Mouse (Mus musculus) adrenal gland, postnatal 25 days (tissue): ENCODE results near the gene Homer2. TPM values are rescaled to one million over a fixed set of nuclear protein-coding genes. Genes with fewer than 3 reads are reported as not detected.

ENCODE experiments used
- DNase-seq: peaks from one replicate; pipeline ENCODE4 v3.0.0; 2021; ENCODE audit warnings: mixed read lengths
- total RNA-seq: library from RNA; stranded (reverse); gene quantifications from 2 replicates; pipeline ENCODE4 v1.2.3, GENCODE M21; 2021

Gene Homer2
- total RNA-seq, 1 experiment from 2014 or later, result 2.4 TPM

DNA sequence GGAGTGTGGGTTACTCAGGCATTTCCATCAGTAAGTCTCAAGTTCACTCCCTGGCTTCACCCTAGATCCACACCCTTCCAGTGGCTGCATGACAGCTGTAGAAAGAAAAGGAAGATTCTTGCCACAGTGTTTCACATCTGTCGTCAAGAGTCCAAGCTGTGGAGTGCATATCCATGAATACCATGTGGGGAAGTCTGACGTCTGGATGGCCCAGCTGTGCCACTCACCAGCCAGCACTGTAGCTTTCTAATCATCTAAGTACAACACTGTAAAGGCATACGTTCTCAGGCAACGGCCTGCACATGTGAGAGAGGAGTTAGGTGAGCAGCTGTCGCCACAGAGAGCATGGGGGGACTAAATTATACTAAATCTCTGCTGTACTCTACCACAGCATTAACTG lies 56.0 kb downstream of the Homer2 start:
- DNase-seq, result no peak

DNA sequence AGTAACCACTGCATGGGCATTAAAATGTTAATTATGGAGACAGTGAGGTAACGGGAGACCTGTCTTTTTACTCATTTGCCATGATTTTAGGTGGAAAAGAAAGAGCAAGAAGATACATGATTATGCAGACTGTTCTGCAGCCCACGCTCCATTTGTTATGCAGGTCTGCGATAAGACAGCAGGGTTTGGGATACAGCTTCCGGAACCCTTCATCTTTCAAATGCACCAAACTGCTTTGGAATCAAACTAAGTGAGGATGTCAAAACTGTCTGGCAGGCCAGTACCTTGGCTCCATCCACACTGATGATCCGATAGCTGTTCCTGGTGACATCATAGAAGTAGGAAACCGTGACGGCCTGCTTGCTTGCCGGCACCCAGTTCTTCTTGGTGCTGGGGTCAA lies 58.1 kb downstream of the Homer2 start:
- DNase-seq, result no peak

DNA sequence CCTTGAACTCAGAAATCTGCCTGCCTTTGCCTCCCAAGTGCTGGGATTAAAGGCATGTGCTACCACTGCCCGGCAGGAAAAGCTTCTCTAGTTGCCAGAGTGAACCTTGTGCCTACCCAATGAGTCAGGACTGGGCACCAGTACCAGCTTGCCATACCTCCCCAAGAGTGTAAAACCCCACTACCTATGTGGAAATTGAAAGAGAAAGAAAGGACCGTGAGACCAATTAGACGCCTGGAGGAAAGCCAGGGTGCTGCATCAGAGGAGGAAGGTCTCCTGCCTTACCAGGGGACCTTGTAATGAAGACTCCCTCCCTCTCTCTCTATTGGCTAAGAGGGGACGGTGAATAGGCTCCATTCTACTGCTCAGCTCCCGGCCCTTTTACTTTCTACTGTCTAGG lies 59.4 kb downstream of the Homer2 start:
- no peak for DNase-seq

DNA sequence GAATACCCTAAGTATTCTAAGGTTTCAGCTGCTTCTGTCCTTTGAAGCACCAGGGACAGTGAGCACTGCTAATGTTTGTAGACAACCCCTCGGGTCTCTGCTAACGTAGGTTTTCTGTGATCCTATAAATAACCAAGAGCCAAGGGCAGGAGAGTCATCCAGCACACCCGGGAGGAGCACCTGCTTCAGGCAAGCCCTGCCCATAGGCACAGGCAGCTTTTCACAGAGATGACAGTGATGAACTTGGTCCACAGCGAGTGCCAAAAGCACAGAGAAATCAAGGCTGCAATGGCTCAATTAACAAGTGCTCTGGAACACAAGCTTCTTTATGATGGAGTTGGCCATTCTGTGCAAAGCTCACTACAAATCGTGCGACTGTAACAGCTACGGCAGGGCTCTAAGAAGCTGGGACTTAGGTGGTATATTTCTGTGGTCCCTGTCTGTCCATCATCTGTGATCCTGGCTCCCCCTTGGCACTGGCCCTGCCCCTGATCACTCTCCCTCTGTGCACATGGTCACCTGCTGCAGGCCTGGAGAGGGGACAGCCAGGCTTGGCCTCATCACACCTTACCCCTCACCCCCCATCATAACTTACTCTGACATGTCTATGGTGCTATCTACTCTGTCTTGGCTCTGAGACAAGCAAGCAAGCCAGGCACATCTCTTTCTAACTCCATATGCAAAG lies 62.6 kb downstream of the Homer2 start:
- no peak for DNase-seq

DNA sequence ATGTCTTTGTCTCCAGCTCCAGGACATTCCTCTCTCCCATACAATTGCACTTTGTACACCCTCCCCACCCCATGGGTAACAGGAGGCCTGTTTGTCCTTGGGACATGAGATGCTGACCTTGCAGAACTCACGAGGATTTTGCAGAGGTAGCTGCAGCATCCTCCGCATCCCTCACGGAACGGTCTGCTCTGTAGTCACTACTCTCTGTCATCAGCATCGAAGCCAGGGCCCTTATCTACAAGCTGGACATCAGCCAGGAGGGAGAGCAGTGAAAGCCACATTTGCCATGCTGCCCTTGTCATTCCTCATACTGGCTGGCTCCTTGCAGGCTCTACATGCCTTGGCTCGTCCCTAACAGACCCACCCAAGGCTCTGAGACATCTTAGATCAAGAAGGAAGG lies 66.2 kb downstream of the Homer2 start:
- no peak for DNase-seq

DNA sequence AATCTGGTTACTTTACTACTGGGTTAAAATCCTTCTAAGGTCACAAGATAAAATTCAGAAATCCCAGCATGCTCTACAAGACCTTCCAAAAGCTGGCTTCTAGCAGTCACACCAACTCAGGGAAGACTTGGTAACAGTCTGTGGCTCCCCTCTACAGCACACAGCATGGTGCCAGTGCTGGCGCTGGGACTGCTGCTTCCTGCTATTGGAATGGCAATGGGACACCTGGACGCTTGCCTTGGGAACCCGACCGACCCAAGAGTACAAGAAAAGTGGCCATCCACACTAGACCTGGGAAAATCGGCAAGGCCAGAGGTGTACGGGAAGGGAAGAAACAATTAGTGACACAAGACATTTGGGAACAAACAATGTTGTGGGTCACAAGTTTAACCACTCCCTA lies 74.7 kb downstream of the Homer2 start:
- no peak for DNase-seq

DNA sequence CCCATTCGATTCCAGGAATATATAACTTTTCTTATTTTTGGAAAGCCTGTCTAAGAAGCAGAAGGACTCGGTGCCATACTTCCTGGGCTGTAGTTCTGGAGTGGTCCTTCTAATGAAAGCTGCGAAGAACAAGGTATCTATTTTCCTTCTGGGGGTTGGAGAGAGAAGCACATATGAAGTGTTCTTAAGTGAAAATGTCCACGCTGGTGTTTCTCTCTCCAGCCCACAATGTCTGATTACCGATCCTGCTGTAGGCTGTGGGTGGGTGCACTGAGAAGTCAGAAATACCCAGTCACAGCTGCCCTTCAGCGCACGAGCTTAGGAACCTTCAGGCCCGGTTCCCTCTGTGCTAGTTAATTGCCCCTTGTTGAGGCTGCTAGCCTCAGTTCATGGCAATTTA lies 76.1 kb downstream of the Homer2 start:
- no peak for DNase-seq

DNA sequence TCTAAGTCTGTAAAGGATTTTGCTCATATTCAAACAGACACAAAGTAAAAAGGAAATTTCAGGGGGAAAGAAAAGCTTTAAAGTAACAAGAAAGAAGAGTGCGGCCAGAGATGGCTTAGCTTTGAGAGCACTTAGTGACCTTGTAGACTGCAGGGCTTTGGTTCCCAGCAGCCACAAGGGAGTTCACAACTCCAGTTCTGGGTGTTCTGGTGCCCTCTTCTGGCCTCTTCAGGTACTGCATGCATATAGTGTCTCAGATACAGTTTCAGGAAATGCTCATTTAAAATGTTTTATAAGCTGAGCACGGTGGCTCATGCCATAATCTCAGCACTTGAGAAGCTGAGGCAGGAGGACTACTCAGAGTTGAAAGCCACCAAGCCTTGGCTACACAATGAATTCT lies 80.9 kb downstream of the Homer2 start:
- no peak for DNase-seq

DNA sequence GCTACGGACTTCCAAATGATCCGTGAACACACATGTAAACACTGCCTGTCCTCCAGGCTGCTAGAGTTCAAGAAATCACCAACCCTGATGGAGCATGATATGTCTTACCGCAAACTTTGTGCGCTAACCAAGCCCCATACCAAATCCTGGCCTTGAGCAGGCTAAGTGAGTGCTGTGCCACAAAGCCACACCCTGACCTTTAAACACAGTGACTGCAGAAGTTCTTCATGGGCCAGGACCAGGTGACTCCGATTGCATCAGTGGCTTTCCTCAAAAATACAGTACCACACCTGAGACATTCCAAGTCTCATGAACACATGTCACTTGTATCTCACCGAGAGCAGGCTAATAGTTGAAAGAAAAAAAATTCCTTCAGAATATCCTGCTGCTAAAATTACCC lies 83.6 kb downstream of the Homer2 start:
- no peak for DNase-seq

DNA sequence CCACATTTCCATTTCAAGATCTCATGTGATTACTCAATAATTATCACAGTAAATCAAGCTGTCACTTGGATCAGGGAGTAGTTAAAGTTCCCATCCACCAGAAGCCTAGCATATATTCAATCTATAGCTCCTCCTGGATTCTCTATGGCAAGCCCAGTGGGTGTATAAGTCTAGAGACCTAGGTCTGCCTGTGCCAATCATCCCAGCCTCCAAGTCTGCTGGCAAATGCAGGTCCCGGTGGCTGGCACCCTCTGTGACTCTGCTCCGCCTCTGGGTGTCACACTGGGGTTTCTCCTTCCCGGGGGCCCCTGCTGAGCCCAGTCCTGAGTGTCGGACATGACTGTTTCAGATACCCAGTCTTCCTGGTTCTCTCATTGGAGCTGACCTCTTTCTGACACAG lies 84.5 kb downstream of the Homer2 start:
- DNase-seq, result no peak

DNA sequence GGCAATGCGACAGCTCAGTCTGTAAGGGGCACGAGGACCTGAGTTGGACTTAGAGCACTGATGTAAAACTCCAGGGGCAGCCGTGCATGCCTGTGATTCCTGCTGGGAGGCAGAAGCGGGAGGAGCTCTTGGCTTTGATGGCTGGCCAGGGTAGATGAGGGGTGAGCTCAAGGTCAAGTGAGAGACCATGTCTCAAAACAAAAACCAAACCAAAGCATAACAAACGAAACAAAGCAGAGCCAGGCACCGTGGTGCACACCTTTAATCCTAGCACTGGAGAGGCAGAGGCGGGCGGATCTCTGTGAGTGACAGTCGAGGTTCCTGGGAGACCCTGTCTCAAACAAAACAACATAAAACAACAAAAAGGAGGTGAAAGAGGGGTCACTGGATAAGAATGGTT lies 92.3 kb downstream of the Homer2 start:
- no peak for DNase-seq

DNA sequence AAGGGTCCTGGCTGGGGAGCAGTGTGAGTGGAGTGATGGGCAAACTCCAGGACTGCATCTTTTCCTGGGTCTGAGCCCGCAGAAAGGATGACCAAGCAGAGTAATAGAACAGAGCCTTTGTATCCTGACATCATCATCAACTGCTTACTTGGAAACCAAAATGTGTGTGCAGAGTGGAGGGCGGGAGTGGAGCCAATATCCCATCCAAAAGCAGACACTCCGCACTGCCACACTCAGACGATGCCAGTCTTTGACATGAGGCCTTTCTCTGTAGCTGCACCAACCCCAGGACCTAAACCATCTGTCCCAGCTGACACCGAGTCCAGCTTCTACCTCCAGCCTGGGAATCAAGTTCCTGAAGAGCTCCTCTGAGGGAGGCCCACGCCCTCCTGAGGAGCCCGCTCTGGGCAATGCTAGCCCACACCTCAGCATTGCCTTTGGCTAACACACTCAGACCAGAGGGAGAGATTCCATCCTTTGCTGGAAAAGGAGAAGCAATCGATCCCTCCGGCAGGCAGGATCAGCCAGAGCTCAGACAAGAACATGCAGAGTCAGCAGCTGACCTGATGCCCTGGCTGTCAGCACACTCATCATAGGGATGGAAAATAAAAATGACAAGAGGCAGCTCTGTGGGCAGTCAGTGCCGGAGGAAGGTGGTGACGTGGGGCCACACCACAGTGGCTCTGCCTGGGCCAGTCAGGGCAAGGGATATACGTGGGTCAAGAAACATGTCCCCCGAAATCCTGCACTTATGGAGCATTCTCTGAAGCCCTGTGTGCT lies 94.3 kb downstream of the Homer2 start:
- no peak for DNase-seq

DNA sequence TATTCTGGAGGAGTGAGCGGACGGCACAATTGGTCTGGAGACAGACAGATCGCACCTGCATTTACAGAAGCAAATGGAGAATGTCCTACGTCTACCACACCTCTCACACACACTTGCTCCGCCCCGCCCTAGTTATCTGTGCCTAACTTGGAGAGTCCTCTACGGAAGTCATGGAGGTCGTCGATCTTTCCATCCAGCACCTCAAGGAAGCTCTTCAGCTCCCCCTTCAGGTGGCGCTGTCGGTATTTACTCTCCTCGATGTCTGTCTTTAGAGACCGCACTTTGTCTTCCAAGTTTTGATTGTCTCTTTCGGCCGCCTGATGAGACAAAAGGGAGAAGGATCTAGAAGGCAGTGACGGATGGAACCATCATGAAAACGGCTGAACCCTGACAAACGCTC lies 97.2 kb downstream of the Homer2 start:
- DNase-seq, result peak; percentile 26

DNA sequence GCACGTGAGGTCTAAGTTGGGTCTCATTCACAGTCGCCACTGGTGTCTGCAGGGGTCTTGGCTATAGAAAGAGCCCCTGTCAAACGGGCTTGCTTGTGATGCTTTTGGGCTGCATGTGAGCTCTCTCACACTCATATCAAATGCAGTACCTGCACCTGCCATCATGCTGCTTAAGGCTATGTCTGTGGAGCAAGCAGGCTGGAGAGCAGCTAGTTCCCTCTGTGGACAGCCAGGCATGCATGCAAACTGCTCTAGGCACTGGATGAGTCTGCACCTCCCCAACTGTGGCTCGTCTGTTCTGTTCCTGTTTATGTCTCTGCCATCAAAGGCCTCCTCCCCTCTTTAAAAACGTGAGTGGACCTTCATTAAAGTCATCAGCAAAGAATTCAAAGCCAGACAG lies 100.9 kb downstream of the Homer2 start:
- no peak for DNase-seq

DNA sequence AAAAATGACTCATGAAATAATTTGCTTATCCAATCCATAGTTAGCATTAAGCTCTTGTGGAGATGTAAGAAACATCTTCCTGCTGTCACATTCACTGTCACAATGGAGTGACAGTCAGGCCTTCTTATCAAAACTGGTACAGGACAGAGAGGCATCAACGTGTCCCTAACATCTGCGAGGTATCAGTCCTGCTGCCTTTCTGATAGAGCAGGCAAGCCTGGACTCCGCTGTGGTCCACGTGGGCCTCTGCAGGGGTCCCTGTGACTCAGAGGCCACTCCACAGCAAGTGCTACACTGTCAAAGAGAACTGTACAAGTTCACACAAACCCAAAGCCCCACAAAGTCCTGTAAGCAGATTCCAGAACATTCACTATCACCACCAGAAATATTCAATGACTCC lies 101.8 kb downstream of the Homer2 start:
- DNase-seq, result no peak

DNA sequence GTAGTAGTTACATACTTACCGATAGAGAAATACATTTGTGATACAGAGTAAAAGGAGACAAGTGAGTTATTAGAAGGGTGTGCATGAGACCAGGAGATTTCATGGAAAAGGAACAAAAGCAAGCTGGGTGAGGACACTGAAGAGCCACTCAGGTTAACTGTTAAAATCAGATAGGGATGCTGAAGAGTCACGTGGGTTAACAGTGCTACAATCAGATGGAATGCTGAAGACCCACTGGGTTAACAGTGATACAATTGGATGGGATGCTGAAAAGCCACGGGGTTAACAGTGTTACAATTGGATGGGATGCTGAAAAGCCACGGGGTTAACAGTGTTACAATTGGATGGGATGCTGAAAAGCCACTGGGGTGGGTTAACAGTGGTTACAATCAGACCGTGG lies 102.3 kb downstream of the Homer2 start:
- no peak for DNase-seq

DNA sequence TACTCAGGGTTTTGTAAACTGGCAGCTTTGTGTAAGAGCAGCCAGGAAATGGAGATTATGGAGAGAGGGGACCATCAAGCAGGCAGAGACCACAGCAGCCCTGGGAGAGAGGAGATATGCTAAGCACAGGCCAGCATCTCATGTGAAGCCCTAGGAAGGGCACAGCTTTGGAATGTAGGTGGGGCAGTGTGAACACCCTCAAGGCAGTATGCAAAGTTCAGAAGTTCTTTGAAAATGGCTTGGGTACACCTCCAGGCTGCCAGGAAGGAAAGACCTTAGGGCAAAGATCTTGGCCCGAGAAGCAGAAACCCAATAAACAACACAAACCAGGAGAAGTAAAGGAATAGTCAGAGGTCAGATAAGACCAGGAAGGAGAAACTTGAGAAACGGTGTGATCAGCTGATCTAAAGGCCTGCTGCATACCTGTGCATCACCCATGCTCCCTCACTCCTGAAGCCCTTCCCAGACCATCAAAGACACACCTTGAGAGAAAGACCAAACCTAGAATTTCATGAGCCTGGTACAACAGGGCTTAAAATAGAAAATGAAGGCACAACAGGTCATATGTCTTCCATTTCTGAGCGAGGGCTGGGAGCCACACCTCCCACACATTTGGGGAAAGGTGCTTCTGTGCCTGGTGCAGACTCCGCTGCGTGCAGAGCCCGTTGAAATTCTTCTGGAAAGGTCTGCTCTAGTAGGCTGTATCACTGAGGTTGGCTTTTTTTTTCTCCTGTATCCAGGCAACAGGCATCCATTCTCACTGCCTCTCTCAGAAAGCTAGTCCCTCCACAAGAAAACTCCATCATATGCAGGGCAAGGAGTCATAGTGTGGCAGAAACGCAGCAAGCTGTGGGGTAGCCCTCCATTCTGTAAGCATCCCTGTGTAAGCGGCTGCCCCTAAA lies 107.7 kb downstream of the Homer2 start:
- DNase-seq, result no peak

DNA sequence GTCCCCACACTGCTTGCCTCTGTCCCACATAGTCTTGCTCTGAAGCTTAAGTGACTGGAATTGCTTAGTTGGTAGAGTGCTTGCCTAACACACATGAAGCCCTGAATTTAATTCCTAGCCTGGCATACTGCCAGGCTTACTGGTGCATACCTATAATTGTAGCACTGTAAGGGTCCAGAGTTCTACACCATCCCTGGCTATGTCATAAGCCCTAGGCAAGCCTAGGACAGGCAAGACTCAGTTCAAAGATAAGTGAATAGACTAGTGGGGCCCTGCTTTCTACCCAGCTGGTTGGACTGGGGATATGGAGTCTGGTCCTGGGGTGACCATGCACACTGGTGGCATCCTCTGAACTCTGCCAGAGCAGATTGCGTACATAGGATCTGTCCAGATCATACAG lies 109.7 kb downstream of the Homer2 start:
- no peak for DNase-seq

DNA sequence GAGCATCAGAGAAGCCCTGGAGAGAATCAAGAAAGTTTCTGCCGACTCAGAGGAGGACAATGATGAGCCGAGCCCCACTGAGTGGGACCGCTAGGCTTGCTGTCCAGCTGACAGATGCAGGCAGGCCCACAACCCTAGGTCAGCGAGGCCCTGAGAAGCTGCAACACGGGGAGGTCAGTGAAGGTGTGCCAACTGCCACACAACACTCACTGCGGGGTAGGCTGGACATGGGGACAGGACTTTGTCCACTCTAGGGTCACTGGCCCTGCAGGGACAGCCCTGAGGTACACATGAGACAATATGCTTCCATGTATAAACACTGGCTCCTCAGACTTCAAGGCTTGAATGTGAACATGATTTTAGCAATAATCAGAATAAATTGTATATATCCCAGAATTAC lies 111.2 kb downstream of the Homer2 start:
- DNase-seq, result no peak

DNA sequence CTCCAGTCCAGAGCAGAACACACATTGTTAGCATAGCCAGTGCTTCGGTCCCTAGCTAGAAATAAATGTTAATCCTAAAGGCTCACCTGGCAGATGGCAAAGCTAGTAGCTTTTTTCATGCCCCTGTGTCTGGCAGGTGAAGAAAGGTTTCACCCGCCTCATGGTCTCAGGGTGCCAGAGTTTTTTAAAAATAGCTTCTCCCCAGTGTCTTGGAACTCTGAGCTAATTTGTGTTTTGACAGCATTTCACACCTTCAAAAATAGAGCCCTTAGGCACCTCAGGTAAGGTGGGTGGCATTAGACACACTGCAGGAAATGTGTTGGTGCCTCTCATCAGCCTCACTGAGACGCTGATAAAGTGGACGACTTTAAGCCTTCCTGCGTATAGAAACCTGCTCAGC lies 112.3 kb downstream of the Homer2 start:
- DNase-seq, result no peak

DNA sequence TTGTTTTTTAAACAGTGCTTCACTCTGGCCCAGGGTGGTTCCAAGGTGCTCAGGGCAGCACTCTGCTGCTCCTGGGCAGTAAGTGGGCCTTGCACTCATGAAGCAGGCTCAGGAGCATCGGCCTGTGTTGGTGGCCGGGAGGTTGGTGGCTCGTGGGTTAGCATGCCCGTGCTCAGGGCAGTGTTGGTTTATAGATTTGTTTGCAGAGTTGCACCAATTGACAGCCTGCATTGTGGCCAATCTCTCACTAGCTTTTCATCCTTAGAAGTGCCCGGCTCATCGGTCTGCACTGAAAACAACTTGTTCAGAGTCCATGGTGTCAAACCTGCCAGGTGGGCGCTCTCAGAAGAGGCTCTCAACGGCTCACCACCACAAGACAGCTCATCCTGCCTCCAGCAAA lies 113.9 kb downstream of the Homer2 start:
- no peak for DNase-seq

DNA sequence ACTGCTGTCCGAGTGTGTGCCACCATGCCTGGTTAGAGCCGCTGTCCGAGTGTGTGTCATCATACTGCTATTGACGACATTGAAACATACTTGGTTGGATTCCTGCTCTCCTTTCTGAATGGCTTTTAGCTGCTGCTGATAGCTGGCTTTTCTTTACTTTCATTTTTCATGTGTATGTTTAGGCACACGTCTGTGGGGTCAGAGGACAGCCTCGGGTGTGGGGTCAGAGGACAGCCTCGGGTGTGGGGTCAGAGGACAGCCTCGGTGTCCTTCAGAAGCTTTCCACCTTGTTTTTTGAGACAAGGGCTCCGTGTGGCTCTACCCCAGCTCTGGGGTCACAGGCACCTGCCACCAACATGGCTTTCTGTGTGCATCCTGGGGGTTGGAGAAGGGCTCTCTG lies 114.6 kb downstream of the Homer2 start:
- no peak for DNase-seq

DNA sequence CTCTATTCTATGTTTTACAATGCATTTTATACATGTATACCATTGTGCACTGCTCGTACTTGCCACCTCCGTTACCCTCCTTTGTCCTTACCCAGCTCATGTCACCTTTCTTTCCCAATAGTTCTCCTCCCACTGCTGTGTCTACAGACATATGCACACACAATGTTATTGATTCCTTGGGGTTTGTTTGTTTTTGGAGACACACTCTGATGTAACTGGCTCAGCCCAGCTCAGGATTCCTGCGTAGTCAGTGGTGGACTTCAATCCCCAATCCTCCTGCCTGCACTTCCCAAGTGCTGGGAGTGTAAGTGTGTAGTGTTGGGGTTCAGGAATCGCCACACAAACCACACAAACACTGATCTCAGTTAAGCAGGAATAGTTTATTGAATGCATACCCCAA lies 120.1 kb downstream of the Homer2 start:
- DNase-seq, result no peak
